Mouse (Mus musculus): ENCODE measurements around the gene Axin2.

The Axin2 gene

GRCm38 (mm10) chr11:108981012-108981411, 60.9 kb downstream of the Axin2 start:
- DNase-seq: no peak

GRCm38 (mm10) chr11:108983409-108984064, 63.4 kb downstream of the Axin2 start:
- no peak for DNase-seq

GRCm38 (mm10) chr11:108984711-108985419, 64.7 kb downstream of the Axin2 start:
- no peak for DNase-seq

- no peak for DNase-seq
Measured at GRCm38 (mm10) chr11:108985836-108986235, 65.7 kb downstream of the Axin2 start.

GRCm38 (mm10) chr11:108987226-108987625, 67.1 kb downstream of the Axin2 start:
- DNase-seq: no peak

GRCm38 (mm10) chr11:108987705-108988104, 67.6 kb downstream of the Axin2 start:
- DNase-seq: no peak

GRCm38 (mm10) chr11:108988258-108988657, 68.1 kb downstream of the Axin2 start:
- no peak for DNase-seq

GRCm38 (mm10) chr11:108989940-108990339, 69.8 kb downstream of the Axin2 start:
- DNase-seq: no peak

- DNase-seq: no peak
Measured at GRCm38 (mm10) chr11:108993414-108993813, 73.3 kb downstream of the Axin2 start.

GRCm38 (mm10) chr11:108995196-108995989, 75.2 kb downstream of the Axin2 start:
- no peak for DNase-seq

- no peak for DNase-seq
Measured at GRCm38 (mm10) chr11:108995990-108996533, 75.9 kb downstream of the Axin2 start.

GRCm38 (mm10) chr11:108997816-108998215, 77.7 kb downstream of the Axin2 start:
- no peak for DNase-seq

Measured in B cell, adult 2 months (primary cell).